Mouse (Mus musculus): ENCODE measurements at regions not wholly inside any gene's neighbourhood (a gene's known extent, or its start where the extent isn't known, plus 50 kb on each side); places are given as distances from the start of the nearest gene placed in this dataset.
"Not testable (repeated sequence)": the region's sequence is repeated elsewhere in the genome, so short reads cannot be mapped to it uniquely, and the experiment has no call there.

- DNase-seq (ENCODE audit: low spot score) = no peak
These were observed 52.6 kb upstream of the Slc28a3 start for GRCm38 (mm10) chr13:58663316-58663715.

GRCm38 (mm10) chr13:58668664-58669063 lies 58.0 kb upstream of the Slc28a3 start:
- DNase-seq (ENCODE audit: low spot score) = no peak

DNA sequence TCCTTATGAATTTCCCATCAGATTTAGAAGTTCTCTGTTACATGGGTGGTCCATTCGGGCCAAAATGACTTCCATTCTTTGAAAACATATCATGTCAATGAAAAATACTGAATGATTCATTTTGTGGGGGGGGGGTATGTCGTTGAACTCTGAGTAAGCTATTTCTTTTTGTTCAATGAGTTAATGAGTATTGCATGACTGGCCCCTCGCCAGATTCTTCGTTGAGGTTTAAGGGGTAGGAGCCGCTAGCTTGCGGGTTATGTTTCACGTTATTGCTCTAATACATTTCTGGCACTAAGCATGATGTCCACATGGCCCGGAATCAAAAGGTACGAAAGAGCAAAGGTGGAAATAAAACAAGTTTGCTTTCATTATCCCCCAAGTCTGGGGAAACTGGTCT lies 59.5 kb upstream of the Slc28a3 start:
- no peak for DNase-seq (ENCODE audit: low spot score)

- not testable (repeated sequence) for DNase-seq (ENCODE audit: low spot score)
These were observed 64.9 kb upstream of the Slc28a3 start for GRCm38 (mm10) chr13:58675611-58676010.

- DNase-seq (ENCODE audit: low spot score) = no peak
These were observed 66.8 kb upstream of the Slc28a3 start for GRCm38 (mm10) chr13:58677521-58677920.

DNA sequence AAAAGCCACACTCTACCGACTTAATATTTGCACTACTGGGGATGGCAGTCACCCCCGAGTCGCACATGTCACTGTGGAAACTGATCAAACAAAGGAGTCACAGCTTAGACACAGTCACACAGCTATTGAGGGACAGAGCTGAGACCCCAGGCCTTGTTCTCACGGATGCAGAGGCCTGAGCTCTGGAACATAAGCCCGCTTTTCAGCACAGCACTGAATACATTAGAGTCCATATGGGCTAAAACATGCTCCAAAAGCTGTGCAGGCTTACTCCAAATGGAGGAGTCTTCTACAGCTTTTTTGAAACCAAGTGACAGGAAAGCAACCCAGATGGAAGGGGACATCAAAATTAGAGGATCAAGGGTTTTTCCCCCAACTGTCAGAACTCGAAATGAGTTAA lies 69.0 kb upstream of the Slc28a3 start:
- DNase-seq (ENCODE audit: low spot score) = no peak

DNA sequence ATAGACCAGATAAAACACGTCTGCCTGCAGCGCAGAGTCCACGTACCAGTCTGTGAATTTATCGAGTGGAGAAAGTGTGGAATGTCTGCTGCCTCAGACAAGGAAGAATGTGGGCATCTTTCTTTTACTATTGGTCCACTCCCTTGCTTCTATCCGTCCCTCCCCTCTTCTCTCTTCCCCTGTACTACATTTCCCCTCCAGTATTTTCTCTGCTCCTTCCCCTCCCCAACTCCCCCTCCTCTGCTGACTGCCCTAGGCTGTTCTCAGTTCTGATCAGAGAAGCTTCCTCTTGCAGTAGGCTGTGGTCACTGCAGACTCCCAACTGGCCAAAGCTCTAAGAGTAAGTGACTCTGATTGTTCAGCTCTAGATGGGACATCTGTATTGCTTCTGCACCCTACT lies 76.1 kb upstream of the Slc28a3 start:
- DNase-seq (ENCODE audit: low spot score) = no peak

DNA sequence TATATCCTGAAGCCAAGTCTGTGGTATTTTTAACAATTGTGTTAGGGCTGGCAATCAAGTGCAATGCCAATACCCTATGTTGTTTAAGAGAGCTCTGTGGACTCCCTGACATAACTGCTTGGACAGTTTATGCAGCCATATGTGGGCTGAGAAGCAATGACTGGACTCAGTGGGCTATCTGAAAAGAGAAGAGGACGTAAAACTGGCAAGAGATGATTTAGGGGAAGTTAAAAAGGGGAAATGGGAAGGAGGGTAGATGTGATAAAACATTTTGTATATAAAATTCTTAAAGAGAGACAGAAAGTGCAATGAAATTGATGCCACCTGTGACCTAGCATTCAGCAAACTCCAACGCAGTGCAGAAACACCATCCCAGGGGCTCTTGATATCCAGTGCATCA lies 76.9 kb upstream of the Slc28a3 start:
- no peak for DNase-seq (ENCODE audit: low spot score)

- peak; percentile 3 for DNase-seq (ENCODE audit: low spot score)
These were observed 77.6 kb upstream of the Slc28a3 start for GRCm38 (mm10) chr13:58688249-58688648.

- peak; percentile 4 for DNase-seq (ENCODE audit: low spot score)
These were observed 84.0 kb upstream of the Slc28a3 start for GRCm38 (mm10) chr13:58694703-58695102.

GRCm38 (mm10) chr13:58695964-58696363 lies 85.3 kb upstream of the Slc28a3 start:
- no peak for DNase-seq (ENCODE audit: low spot score)

DNA sequence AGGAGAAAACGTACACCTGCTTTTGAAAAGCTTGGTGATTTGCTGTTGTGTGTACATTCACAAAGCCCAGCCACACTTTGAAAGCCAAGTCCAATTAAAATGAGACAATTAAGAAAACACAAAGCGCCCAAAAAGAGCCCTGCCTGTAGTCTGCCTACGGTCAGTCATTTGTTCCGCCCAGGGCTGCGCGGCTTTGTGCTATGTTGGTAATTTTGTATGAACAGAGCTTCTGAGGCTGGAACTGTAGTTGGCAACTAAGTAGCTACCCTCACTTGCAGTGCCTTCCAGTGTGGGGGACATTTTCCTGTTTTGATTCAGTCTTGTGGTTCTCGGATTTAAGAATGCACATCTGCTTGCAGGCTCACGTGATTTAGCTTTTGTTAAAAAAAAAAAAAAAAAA lies 89.3 kb upstream of the Slc28a3 start:
- no peak for DNase-seq (ENCODE audit: low spot score)

DNA sequence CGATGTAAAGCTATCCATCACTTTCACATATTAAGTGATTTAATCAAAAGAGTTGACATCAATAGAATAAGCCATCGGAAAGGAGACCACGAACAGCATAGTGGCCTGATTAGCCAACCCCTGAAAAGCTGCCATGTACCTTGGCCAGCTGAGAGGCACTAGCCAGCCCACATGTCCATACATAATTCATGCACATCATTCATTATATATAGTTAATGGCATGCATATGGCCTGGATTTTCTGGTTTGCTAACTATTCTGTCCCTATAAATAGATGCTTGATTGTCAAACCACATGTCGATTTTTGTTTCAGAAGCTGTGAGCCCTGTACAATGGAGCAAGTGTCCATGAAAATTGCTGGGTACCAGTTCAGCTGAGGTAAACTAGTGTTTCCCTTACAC lies 93.5 kb upstream of the Slc28a3 start:
- no peak for DNase-seq (ENCODE audit: low spot score)

- no peak for DNase-seq (ENCODE audit: low spot score)
These were observed 89.8 kb upstream of the Ntrk2 start for GRCm38 (mm10) chr13:58716584-58716983.

DNA sequence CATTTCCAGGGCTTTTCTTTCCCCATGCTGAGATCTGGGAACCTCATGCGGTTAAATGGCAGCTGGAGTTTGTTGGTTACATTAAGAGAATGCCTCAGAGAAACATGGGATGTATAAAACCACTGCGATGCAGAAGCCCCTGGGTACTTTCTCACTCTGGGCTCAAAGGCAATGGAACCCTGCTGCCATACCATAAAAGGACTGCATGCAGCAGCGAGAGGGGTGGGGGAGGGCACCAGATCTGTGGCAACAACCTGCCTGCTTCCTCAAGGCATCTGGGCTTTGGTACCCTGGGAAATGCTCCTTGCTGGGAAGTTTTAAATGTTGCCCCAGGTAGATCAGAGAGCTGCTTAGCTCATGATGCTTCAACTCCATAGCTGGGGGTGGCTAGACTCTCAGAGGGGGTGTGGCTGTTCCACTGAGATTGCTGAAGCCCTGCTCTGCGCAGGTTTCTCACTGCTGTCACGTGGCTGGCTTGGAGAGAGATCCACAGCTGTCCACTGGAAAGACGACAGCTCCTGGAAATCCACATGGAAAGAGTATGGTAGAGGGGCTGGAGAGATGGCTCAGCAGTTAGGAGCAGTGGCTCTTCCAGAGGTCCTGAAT lies 75.8 kb upstream of the Ntrk2 start:
- no peak for DNase-seq (ENCODE audit: low spot score)

- no peak for DNase-seq (ENCODE audit: low spot score)
These were observed 73.6 kb upstream of the Ntrk2 start for GRCm38 (mm10) chr13:58732776-58733175.

DNA sequence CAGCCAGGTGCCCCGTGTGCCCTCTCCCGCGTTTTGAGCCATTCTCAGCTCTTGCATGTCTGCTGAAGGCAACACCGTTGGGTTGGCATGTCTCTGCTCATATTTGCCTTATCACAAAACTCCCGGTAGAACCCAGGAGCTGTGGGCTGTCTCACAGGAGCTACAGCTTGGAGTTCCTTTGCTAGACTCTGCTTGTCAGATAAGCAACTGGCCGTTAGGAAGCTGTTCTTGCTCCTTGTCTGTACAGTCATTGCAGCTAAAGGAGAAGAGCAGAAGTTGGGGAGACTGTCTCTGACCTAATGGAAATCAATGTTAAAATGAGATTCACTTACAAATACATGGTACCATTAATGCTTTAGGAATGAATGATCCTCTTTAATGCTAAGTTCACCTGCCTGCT lies 72.8 kb upstream of the Ntrk2 start:
- DNase-seq (ENCODE audit: low spot score) = no peak

DNA sequence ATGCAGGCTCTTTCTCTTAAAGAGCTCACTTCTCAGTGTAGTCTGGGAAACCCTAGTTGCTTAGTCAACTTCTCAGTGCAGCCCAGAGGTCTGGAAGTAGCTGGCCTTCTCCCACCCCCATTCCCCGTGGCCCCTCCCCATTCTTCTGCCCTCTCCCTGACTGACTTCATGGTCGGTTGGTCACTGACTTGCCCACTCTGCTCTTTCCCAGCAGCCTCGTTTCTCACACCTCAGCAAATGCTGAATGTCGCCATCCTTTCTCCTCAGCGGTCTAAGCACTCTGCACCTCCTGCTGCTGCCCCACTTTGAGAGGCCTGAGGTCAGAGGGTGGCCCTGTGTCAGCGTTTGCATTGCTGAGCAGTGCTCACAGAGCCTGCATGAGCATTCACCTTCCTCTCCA lies 70.8 kb upstream of the Ntrk2 start:
- no peak for DNase-seq (ENCODE audit: low spot score)

GRCm38 (mm10) chr13:58740731-58741130 lies 65.6 kb upstream of the Ntrk2 start:
- DNase-seq (ENCODE audit: low spot score) = no peak

DNA sequence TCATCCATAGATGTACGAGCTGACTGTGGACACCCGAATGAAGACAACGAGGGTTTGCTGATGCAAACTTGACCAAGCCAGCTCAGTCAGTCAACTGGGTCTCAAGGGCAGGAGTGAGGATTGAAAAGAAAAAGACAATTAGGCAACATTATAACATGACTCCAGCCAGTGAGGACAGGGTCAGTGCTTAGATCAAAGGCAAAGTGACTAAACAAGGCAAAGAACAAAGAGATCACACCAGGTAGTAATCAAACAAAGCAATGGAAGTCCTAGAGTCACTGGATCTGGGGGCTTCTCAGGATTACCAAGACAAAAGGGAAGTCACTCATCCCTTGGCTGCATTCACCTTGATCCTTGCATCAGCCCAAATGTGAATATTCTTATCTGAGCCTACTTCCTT lies 60.3 kb upstream of the Ntrk2 start:
- DNase-seq (ENCODE audit: low spot score) = no peak

DNA sequence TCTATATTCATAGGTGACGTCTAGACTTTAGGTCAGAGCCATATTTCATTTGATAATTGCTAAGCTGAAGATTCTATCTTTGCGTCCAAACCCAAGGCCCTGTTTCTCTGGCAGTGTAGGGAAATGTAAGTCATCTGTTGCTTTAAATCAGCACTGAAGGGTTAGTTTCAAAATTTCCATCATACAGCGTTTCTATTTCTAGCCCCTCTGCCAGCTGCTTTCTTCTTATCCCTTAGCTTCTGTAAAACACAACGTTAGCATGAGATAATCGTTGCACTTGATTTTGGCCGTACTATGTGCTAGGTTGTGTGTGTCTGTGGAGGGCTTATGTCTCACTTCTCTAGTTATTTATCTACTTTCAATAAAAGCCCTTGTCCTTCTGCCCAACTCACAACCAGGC lies 58.7 kb upstream of the Ntrk2 start:
- DNase-seq (ENCODE audit: low spot score) = no peak

DNA sequence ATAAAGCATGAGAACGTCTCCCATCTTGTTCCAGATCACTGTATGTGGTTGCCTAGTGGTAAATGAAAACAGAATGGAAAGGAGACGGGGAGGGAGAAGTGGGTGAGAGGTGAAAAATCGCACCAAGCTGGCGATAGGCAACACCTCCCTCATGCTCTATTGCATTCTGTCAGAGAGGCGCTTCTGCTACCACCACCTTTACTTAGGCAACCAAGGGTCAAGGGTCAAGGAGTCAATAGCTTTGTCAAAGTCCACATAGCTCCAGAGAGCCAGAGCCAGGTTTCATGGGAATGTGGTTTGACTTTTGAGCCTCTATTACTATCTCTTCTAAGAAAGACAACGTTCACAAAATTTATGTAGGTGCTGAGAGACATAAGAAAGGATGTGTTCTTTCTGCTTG lies 50.2 kb upstream of the Ntrk2 start:
- DNase-seq (ENCODE audit: low spot score) = no peak

Measured in heart, adult 8-10 months (tissue).